Mouse (Mus musculus) neural tube, embryonic 13.5 days (tissue): ENCODE data around the gene Lrrc55. TPM values are rescaled to one million over a fixed set of nuclear protein-coding genes. Genes with fewer than 3 reads are reported as not detected.
A peak's percentile ranks its signal among the peaks of the same experiment; 100 is the strongest.

Source experiments
- ATAC-seq: fragments of 200-750 bp; cut with Nextera tagmentation; 2 replicates; pipeline ENCODE4 v1.8.0; 2017; ENCODE audit warnings: low read depth, mild to moderate bottlenecking, moderate TSS enrichment, moderate library complexity
- H3K27ac ChIP-seq: fragments of 300-500 bp; sonication (generic); replicated peaks from 2 replicates; pipeline ENCODE4 v1.5.1; 2015; ENCODE audit warnings: moderate library complexity, mild to moderate bottlenecking, inconsistent platforms
- H3K27me3 ChIP-seq: fragments of 300-500 bp; sonication (generic); 2 replicates; pipeline ENCODE4 v1.6.1; 2015; ENCODE audit warnings: mild to moderate bottlenecking, inconsistent platforms
- H3K36me3 ChIP-seq: fragments of 300-500 bp; sonication (generic); 2 replicates; pipeline ENCODE4 v1.6.1; 2015; ENCODE audit warnings: mild to moderate bottlenecking, inconsistent platforms
- H3K4me1 ChIP-seq: fragments of 300-500 bp; sonication (generic); replicated peaks from 2 replicates; pipeline ENCODE4 v1.6.1; 2015; ENCODE audit warnings: inconsistent platforms
- H3K4me2 ChIP-seq: fragments of 300-500 bp; sonication (generic); 2 replicates; pipeline ENCODE4 v1.6.1; 2015; ENCODE audit warnings: inconsistent platforms, mild to moderate bottlenecking, moderate library complexity
- H3K4me3 ChIP-seq: fragments of 300-500 bp; sonication (generic); 2 replicates; pipeline ENCODE4 v1.5.1; 2015; ENCODE audit warnings: mild to moderate bottlenecking, inconsistent platforms
- H3K9ac ChIP-seq: fragments of 300-500 bp; sonication (generic); 2 replicates; pipeline ENCODE4 v1.6.1; 2015; ENCODE audit warnings: moderate library complexity, mild to moderate bottlenecking, inconsistent platforms
- H3K9me3 ChIP-seq: fragments of 300-500 bp; sonication (generic); 2 replicates; pipeline ENCODE4 v1.6.1; 2016; ENCODE audit warnings: inconsistent platforms
- WGBS: fragments of 180-500 bp; shearing (Covaris S2); methylation state at CpG from one replicate; pipeline ENCODE4 v1.1.7; 2015; 5-methylcytosine and 5-hydroxymethylcytosine counted together
- polyA plus RNA-seq: library from polyadenylated mRNA; unstranded; fragments of >200 nt; fragmentation: Nextera tagmentation; extraction: Ambion mirVana; gene quantifications from 2 replicates; pipeline ENCODE4 v1.2.1, GENCODE M21; 2015

Gene Lrrc55
- polyA plus RNA-seq, 1 experiment from 2014 or later, result 5.1 TPM

GRCm38 (mm10) chr2:85139846-85140245 lies 57.2 kb downstream of the Lrrc55 start:
- Histone ChIP-seq H3K36me3 (no peaks in the 10 kb centered on the region), H3K9me3 (no peaks in the 10 kb centered on the region), H3K4me3 (peak overlapping the region; percentile 22; the same call in 1 of the 2 replicates), H3K9ac (no peak overlapping the region), H3K27me3 (no peaks in the 10 kb centered on the region), H3K4me2 (0 out of 2 replicates have a peak overlapping the region, but pooled peaks have one; percentile 3), H3K4me1 (no peaks in the 10 kb centered on the region), H3K27ac (no peak overlapping the region)
- ATAC-seq, result no peak
- 78% methylated on average over 7 of the region's 7 CpGs for WGBS

- Histone ChIP-seq H3K27ac (peak overlapping the region; percentile 38; the same call in 1 of the 2 replicates), H3K27me3 (no peaks in the 10 kb centered on the region), H3K9me3 (no peaks in the 10 kb centered on the region), H3K4me2 (no peak overlapping the region), H3K36me3 (no peaks in the 10 kb centered on the region), H3K9ac (0 out of 2 replicates have a peak overlapping the region, but pooled peaks have one; percentile 38), H3K4me3 (peak overlapping the region; percentile 22; the same call in 1 of the 2 replicates), H3K4me1 (no peaks in the 10 kb centered on the region)
- 65% methylated on average over 4 of the region's 4 CpGs for WGBS
- no peak for ATAC-seq
Observed at GRCm38 (mm10) chr2:85139393-85139792, 57.6 kb downstream of the Lrrc55 start.

GRCm38 (mm10) chr2:85138143-85138542 lies 58.9 kb downstream of the Lrrc55 start:
- Histone ChIP-seq H3K9ac (0 out of 2 replicates have a peak overlapping the region, but pooled peaks have one; percentile 9), H3K4me1 (no peaks in the 10 kb centered on the region), H3K4me2 (no peak overlapping the region), H3K9me3 (no peaks in the 10 kb centered on the region), H3K27ac (no peak overlapping the region), H3K36me3 (no peaks in the 10 kb centered on the region), H3K27me3 (no peaks in the 10 kb centered on the region), H3K4me3 (peak overlapping the region; percentile 22)
- 35% methylated on average over 2 of the region's 2 CpGs for WGBS
- no peak for ATAC-seq

GRCm38 (mm10) chr2:85137601-85138140 lies 59.3 kb downstream of the Lrrc55 start:
- H3K4me3 ChIP-seq, result peak overlapping the region; percentile 22
- no peak for ATAC-seq
- 77% methylated on average over 10 of the region's 10 CpGs for WGBS

GRCm38 (mm10) chr2:85136831-85137520 lies 60.0 kb downstream of the Lrrc55 start:
- WGBS, result 90% methylated on average over 21 of the region's 21 CpGs
- Histone ChIP-seq H3K36me3 (no peaks in the 10 kb centered on the region), H3K4me3 (peak overlapping the region; percentile 22), H3K4me2 (no peak overlapping the region), H3K27ac (peak overlapping the region; percentile 38), H3K9ac (peak overlapping the region; percentile 38; the same call in 1 of the 2 replicates), H3K27me3 (no peaks in the 10 kb centered on the region), H3K4me1 (no peaks in the 10 kb centered on the region), H3K9me3 (no peaks in the 10 kb centered on the region)
- no peak for ATAC-seq

More at GRCm38 (mm10) chr2:85137601-85138140, 59.3 kb downstream of the Lrrc55 start:
- peak overlapping the region; percentile 38; the same call in 1 of the 2 replicates for H3K9ac ChIP-seq
- no peaks in the 10 kb centered on the region for H3K4me1 ChIP-seq
- H3K36me3 ChIP-seq, result no peaks in the 10 kb centered on the region
- no peak overlapping the region for H3K4me2 ChIP-seq
- H3K27me3 ChIP-seq, result no peaks in the 10 kb centered on the region
- no peaks in the 10 kb centered on the region for H3K9me3 ChIP-seq
- peak overlapping the region; percentile 38; the same call in 1 of the 2 replicates for H3K27ac ChIP-seq

GRCm38 (mm10) chr2:85136089-85136488 lies 60.9 kb downstream of the Lrrc55 start, which contains the start of gene Aplnr:
Gene Aplnr (plus strand): TSS chr2:85136225.
- peak; percentile 36; the same call in 1 of the 2 replicates for ATAC-seq
- 4% methylated on average over 4 of the region's 4 CpGs for whole genome bisulfite sequencing
- Histone ChIP-seq H3K27ac (peak within 1 kb of the TSS; percentile 38), H3K36me3 (no peaks in the 10 kb centered on the region), H3K4me3 (peak within 1 kb of the TSS; percentile 22), H3K9ac (peak within 1 kb of the TSS; percentile 38; the same call in 1 of the 2 replicates), H3K4me2 (no peak within 1 kb of the TSS), H3K27me3 (no peaks in the 10 kb centered on the region), H3K4me1 (no peaks in the 10 kb centered on the region), H3K9me3 (no peaks in the 10 kb centered on the region)

GRCm38 (mm10) chr2:85135099-85135498 lies 61.9 kb downstream of the Lrrc55 start:
- Histone ChIP-seq H3K27me3 (no peaks in the 10 kb centered on the region), H3K4me1 (no peaks in the 10 kb centered on the region), H3K36me3 (no peaks in the 10 kb centered on the region), H3K9me3 (no peaks in the 10 kb centered on the region), H3K9ac (no peak overlapping the region), H3K27ac (no peak overlapping the region), H3K4me3 (no peak overlapping the region), H3K4me2 (no peak overlapping the region)
- 68% methylated on average over 1 of the region's 1 CpGs for WGBS
- no peak for ATAC-seq

DNA sequence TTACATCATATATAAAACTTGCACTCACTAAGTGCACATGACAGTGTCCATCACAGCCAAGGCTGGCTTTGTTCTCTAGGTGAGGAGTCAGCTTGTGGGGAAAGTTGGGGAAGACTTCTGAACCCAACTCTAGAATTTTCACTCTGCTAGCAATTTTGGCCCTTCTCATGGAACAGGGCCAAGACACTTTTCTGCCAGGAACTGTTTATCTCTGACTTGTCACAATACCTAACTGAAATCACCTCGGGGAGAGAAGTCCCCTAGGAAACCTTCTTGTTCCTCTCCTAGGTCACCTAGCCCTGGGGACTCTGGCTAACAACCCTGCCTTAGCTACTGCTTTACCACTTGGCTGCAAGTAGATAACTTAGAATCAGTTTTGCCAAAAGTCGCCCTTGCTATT lies 64.8 kb downstream of the Lrrc55 start:
- 52% methylated on average over 2 of the region's 2 CpGs for WGBS
- ATAC-seq, result no peak
- no peaks in the 10 kb centered on the region for H3K4me1 ChIP-seq
- no peaks in the 10 kb centered on the region for H3K36me3 ChIP-seq
- H3K4me2 ChIP-seq, result no peak overlapping the region
- no peaks in the 10 kb centered on the region for H3K27me3 ChIP-seq
- H3K4me3 ChIP-seq, result no peak overlapping the region
- 0 out of 2 replicates have a peak overlapping the region, but pooled peaks have one; percentile 23 for H3K27ac ChIP-seq
- H3K9ac ChIP-seq, result no peak overlapping the region
- no peaks in the 10 kb centered on the region for H3K9me3 ChIP-seq

DNA sequence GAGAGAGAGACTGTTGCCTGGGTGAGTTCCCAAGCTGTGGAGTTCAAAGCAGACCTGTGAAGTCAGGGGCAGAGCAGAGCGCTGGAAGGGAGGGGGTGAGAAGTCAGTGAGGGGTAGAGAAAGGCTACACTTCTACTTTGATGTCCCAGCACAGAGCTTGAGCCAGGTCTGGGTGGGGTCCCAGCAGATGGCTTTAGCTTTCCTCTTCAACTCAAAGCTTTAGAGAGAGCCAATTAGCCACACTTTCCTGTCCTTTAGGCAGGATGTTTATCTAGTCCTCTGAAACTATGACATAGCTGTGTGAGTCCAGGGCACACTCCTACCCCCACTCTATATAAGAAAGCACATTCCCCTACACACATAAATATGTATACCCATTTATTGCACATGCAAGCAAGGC lies 65.3 kb downstream of the Lrrc55 start:
- 27% methylated on average over 1 of the region's 1 CpGs for WGBS
- Histone ChIP-seq H3K4me3 (no peak overlapping the region), H3K27ac (no peak overlapping the region), H3K4me2 (no peak overlapping the region), H3K9ac (no peak overlapping the region), H3K27me3 (no peaks in the 10 kb centered on the region), H3K36me3 (no peaks in the 10 kb centered on the region), H3K4me1 (no peaks in the 10 kb centered on the region), H3K9me3 (no peaks in the 10 kb centered on the region)
- ATAC-seq, result no peak; the same call in 1 of the 2 replicates

- Histone ChIP-seq H3K4me1 (no peaks in the 10 kb centered on the region), H3K9me3 (no peaks in the 10 kb centered on the region), H3K27me3 (no peaks in the 10 kb centered on the region), H3K36me3 (no peaks in the 10 kb centered on the region), H3K9ac (no peak overlapping the region), H3K4me3 (no peak overlapping the region), H3K27ac (no peak overlapping the region), H3K4me2 (no peak overlapping the region)
- ATAC-seq, result no peak
- 30% methylated on average over 2 of the region's 2 CpGs for WGBS
Observed at GRCm38 (mm10) chr2:85131226-85131625, 65.8 kb downstream of the Lrrc55 start.

- WGBS, result 54% methylated on average over 6 of the region's 6 CpGs
- no peaks in the 10 kb centered on the region for H3K9me3 ChIP-seq
- H3K4me1 ChIP-seq, result no peaks in the 10 kb centered on the region
- H3K27me3 ChIP-seq, result no peaks in the 10 kb centered on the region
- H3K36me3 ChIP-seq, result no peaks in the 10 kb centered on the region
- H3K9ac ChIP-seq, result no peak overlapping the region
- no peak overlapping the region for H3K4me2 ChIP-seq
- no peak for ATAC-seq
- H3K4me3 ChIP-seq, result no peak overlapping the region
- H3K27ac ChIP-seq, result no peak overlapping the region
Observed at GRCm38 (mm10) chr2:85129496-85129971, 67.5 kb downstream of the Lrrc55 start.

DNA sequence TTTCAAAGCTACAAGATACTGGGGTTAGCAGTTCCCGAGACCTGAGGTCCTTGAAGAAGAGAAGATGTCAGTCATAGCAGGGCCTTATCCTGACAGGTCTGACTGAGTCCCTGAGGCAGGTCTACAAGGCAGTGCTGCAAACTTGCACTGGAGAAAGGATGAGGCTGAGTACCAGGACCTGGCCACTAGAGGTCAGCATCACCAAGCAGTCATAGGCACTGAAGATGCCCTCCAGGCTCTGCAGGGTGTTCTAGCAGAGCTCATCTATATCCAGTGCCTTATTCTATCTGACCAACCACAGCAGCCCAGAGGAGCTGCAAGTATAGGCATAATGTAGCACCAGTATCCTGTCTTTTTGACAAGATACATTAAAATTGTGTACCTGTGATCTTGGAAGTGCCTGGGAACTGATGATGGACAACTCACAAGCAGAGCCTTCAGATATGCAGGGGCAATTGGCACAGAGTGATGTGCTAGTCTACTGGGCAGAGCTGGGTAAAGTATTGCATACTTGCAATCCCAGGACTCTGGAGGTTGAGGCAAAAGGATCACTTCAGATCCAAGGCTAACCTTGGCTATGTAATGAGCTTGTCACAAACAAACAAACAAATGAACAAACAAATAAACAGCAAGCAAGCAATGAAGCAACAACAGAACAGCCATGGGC lies 73.0 kb downstream of the Lrrc55 start:
- Histone ChIP-seq H3K4me3 (no peak overlapping the region), H3K27ac (no peak overlapping the region), H3K36me3 (no peaks in the 10 kb centered on the region), H3K9me3 (no peaks in the 10 kb centered on the region), H3K4me2 (no peak overlapping the region), H3K9ac (no peak overlapping the region), H3K27me3 (no peaks in the 10 kb centered on the region), H3K4me1 (no peaks in the 10 kb centered on the region)
- WGBS, result 44% methylated on average over 1 of the region's 1 CpGs
- ATAC-seq, result peak; percentile 98
